Mouse (Mus musculus) bone marrow macrophage, adult 2 months (primary cell): ENCODE data around the gene Prss50.

Experiments
- CTCF ChIP-seq: IDR thresholded peaks from 2 replicates; pipeline ENCODE4 v1.5.1; 2012; ENCODE audit warnings: low read depth, mild to moderate bottlenecking, low read length, moderate library complexity
- POLR2A ChIP-seq: IDR thresholded peaks from 2 replicates; pipeline ENCODE4 v1.6.1; 2012; ENCODE audit warnings: mild to moderate bottlenecking, low read depth, low read length, borderline replicate concordance

DNA sequence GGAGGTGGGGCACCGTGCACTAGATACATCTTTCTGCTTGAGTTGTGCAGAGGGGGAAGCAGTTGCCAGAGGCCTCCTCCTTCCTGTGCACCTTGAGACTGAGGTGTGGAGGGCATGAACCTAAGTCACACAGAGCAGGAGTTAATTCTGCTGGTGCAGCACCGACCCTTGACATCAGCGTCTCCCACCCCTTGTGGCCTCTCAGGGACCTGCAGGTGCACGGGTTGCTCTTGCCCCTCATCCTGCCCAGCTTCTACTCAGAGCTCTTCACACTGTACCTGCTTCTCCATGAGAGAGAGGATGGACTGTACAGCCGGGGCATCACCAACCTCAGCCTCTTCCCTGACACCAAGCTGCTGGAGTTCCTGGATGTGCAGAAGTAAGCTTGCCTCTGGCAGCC, 37.7 kb downstream of the Prss50 start:
- TF ChIP-seq CTCF: no peak
- TF ChIP-seq POLR2A: no peak
